Mouse (Mus musculus) heart, embryonic 13.5 days (tissue): Measurements from ENCODE around the gene Sema4g. TPM values are rescaled to one million over a fixed set of nuclear protein-coding genes. Genes with fewer than 3 reads are reported as not detected.

Source experiments
- ATAC-seq: fragments of 200-750 bp; cut with Nextera tagmentation; 2 replicates; pipeline ENCODE4 v1.8.0; 2017; ENCODE audit warnings: moderate TSS enrichment; ENCODE audit not compliant: insufficient number of reproducible peaks, low FRiP score, low TSS enrichment; ENCODE audit errors: extremely low read depth
- H3K27ac ChIP-seq: fragments of 300-500 bp; sonication (generic); replicated peaks from 2 replicates; pipeline ENCODE4 v1.5.1; 2015; ENCODE audit warnings: moderate library complexity, mild to moderate bottlenecking, inconsistent platforms
- H3K27me3 ChIP-seq: fragments of 300-500 bp; sonication (generic); replicated peaks from 2 replicates; pipeline ENCODE4 v1.6.1; 2015; ENCODE audit warnings: mild to moderate bottlenecking, inconsistent platforms
- H3K36me3 ChIP-seq: fragments of 300-500 bp; sonication (generic); 2 replicates; pipeline ENCODE4 v1.6.1; 2015; ENCODE audit warnings: mild to moderate bottlenecking, inconsistent platforms
- H3K4me1 ChIP-seq: fragments of 300-500 bp; sonication (generic); 2 replicates; pipeline ENCODE4 v1.6.1; 2015; ENCODE audit warnings: inconsistent platforms
- H3K4me2 ChIP-seq: fragments of 300-500 bp; sonication (generic); 2 replicates; pipeline ENCODE4 v1.6.1; 2015; ENCODE audit warnings: inconsistent platforms, mild to moderate bottlenecking, moderate library complexity
- H3K4me3 ChIP-seq: fragments of 300-500 bp; sonication (generic); 2 replicates; pipeline ENCODE4 v1.5.1; 2015; ENCODE audit warnings: moderate library complexity, mild to moderate bottlenecking, inconsistent platforms
- H3K9ac ChIP-seq: fragments of 300-500 bp; sonication (generic); 2 replicates; pipeline ENCODE4 v1.6.1; 2015; ENCODE audit warnings: inconsistent platforms, mild to moderate bottlenecking, moderate library complexity
- H3K9me3 ChIP-seq: fragments of 300-500 bp; sonication (generic); 2 replicates; pipeline ENCODE4 v1.6.1; 2016; ENCODE audit warnings: inconsistent platforms
- WGBS: fragments of 180-500 bp; shearing (Covaris S2); methylation state at CpG from one replicate; pipeline ENCODE4 v1.1.7; 2015; ENCODE audit warnings: mixed read lengths; 5-methylcytosine and 5-hydroxymethylcytosine counted together
- polyA plus RNA-seq: library from polyadenylated mRNA; unstranded; fragments of >200 nt; fragmentation: Nextera tagmentation; extraction: Ambion mirVana; gene quantifications from 2 replicates; pipeline ENCODE4 v1.2.1, GENCODE M21; 2015

The Sema4g gene
- polyA plus RNA-seq, 1 experiment from 2014 or later, result 0.60 TPM

DNA sequence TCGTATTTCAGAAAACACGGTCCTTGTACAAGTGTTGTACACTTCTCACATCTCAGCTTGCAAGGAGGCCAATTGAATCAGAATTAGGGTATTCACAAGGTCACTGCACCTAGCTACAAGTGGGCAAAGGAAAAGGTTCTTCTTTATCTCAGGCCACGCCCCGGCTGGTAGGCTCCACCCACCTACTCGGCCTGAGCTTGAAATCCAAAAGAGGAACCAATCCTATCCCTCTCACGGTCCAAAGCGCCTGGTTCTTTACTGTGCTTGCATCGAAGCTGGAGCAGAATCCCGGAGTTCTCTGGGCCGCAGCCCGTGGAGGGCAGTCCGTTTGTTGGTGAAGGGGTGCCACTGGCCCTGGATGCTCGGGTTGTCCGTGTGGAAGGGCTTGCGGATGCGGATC, 16.5 kb downstream of the Sema4g start, which contains the start of gene Twnk:
TSS of gene Twnk (plus strand) at position 220 of the 400 bp plus-strand sequence.
- Histone ChIP-seq H3K4me2 (peak within 1 kb of the TSS; percentile 95), H3K36me3 (peaks cover 65% of the 10 kb centered on the region), H3K9me3 (no peaks in the 10 kb centered on the region), H3K9ac (peak within 1 kb of the TSS; percentile 93), H3K4me3 (peak within 1 kb of the TSS; percentile 99), H3K4me1 (peaks cover 29% of the 10 kb centered on the region), H3K27ac (peak within 1 kb of the TSS; percentile 88), H3K27me3 (no peaks in the 10 kb centered on the region)
- ATAC-seq, result no peak
- WGBS, result 9% methylated on average over 16 of the region's 16 CpGs

DNA sequence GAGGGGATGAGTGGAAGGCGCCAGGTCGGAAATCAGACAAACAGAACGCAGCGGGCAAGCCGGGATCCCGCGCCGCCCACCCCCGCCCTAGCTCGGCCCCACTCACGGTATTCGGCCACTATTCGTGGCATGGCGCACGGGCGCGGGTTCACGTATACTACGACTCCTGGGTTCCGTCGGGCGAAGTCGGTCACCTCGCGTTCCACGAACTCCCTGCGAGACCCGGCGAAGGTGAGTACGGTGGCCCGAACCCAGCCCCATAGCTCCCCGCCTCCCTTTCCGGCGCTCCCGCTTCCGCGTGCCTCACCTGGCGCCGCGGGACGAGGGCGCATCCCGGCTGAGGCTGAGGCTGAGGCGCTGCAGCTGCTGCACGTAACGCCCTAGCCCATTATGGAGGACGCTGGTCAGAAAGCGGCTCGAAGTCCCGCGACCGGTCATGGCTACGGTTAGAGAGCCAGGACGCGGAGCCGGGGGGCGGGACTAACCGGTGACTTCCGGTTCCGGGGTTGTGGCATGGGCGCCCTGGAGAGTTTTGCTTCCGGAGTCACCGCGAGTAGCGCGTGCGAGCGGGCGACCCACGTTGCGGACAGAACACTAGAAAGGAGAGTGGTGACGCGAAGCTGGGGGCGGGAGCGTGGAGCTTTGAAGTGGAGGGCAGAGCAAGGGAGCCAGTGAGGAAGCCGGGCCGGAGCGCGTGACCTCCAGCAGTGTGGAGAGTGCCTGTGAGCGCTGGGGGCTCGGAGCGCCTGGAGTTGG, 17.2 kb downstream of the Sema4g start, which contains the start of gene Mrpl43:
TSS of gene Mrpl43 (minus strand) at position 486 of the 756 bp plus-strand sequence.
- ATAC-seq, result peak; percentile 95
- H3K9me3 ChIP-seq, result no peaks in the 10 kb centered on the region
- H3K4me2 ChIP-seq, result peak within 1 kb of the TSS; percentile 95
- peak within 1 kb of the TSS; percentile 88 for H3K27ac ChIP-seq
- peaks cover 67% of the 10 kb centered on the region for H3K36me3 ChIP-seq
- H3K4me1 ChIP-seq, result peaks cover 29% of the 10 kb centered on the region
- WGBS, result under 1% methylated on average over 82 of the region's 82 CpGs
- peak within 1 kb of the TSS; percentile 99 for H3K4me3 ChIP-seq
- H3K9ac ChIP-seq, result peak within 1 kb of the TSS; percentile 93
- H3K27me3 ChIP-seq, result no peaks in the 10 kb centered on the region

DNA sequence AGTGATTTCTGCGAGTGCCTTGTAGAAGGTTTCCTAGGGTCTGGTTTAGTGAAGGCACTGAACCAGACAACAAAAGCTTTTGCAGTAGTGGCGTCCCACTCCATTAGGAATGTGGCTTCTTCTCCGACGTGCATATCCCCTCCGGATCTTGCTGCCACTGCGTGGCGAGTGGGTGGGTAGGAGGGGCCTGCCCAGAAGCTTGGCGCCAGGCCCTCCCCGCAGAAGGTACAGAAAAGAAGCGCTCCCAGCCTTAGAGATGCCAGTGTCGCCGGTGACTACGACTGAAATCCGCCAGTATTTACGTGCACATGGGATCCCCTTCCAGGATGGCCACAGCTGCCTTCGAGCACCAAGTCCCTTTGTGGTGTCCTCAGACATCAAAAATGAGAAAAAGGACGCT, 18.1 kb downstream of the Sema4g start:
- H3K36me3 ChIP-seq, result peaks cover 67% of the 10 kb centered on the region
- peaks cover 29% of the 10 kb centered on the region for H3K4me1 ChIP-seq
- ATAC-seq, result no peak
- H3K4me2 ChIP-seq, result peak overlapping the region; percentile 95
- no peaks in the 10 kb centered on the region for H3K9me3 ChIP-seq
- H3K9ac ChIP-seq, result peak overlapping the region; percentile 93
- no peaks in the 10 kb centered on the region for H3K27me3 ChIP-seq
- H3K4me3 ChIP-seq, result peak overlapping the region; percentile 99
- H3K27ac ChIP-seq, result peak overlapping the region; percentile 88
- WGBS, result 38% methylated on average over 17 of the region's 17 CpGs

DNA sequence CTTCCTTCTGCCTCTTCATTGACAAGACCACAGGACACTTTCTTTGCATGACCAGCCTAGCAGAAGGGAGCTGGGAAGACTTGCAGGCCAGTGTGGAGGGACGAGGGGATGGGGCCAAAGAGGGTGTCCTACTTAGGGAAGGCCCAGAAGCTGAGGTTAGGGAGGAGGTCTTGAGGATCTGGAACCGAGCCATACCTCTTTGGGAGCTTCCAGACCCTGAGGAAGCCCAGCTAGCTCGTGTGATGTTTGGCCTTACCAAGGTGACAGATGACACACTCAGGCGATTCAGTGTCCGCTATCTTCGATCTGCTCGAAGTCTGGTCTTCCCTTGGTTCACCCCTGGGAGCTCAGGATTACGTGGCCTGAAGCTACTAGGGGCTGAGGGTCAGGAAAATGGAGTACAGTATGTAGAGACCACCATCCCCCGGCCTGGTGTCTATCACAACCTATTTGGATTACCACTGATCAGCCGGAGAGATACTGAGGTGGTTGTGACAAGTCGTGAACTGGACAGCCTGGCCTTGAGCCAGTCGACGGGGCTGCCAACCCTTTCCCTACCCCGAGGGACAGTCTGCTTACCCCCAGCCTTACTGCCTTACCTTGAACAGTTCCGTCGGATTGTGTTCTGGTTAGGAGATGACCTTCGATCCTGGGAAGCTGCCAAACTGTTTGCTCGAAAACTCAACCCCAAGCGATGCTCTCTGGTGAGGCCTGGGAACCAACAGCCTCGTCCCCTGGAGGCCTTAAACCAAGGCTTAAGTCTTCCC, 18.7 kb downstream of the Sema4g start:
- peaks cover 29% of the 10 kb centered on the region for H3K4me1 ChIP-seq

DNA sequence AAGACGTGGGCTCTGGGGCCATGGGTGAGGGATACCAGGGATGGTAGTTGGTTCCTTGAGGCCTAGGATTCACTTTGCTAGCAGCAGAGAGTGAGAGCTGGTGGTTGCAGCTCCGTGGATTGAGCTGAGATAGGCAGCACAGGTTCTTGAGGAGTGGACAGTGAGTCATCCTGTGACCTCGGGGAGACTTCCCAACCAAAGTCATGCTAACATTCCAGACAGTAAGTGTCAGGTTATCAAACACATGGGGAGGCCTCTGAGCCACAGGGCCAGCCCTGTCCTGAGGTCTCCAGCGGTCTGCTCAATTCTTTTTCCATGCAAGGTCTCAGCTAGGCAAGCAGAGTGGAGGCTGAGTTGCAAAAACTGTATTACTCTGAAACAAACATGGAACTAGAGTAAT, 21.7 kb downstream of the Sema4g start:
- Histone ChIP-seq H3K4me1 (peaks cover 42% of the 10 kb centered on the region), H3K27ac (no peak overlapping the region), H3K4me3 (no peak overlapping the region), H3K9ac (no peak overlapping the region), H3K27me3 (no peaks in the 10 kb centered on the region), H3K4me2 (no peak overlapping the region), H3K9me3 (no peaks in the 10 kb centered on the region), H3K36me3 (peaks cover 44% of the 10 kb centered on the region)
- 72% methylated on average over 4 of the region's 4 CpGs for WGBS
- ATAC-seq, result no peak

More for the DNA sequence above, 18.7 kb downstream of the Sema4g start:
- Histone ChIP-seq H3K9ac (peak overlapping the region; percentile 93), H3K9me3 (no peaks in the 10 kb centered on the region), H3K4me2 (peak overlapping the region; percentile 95), H3K4me3 (peak overlapping the region; percentile 99), H3K27ac (peak overlapping the region; percentile 88; the same call in 1 of the 2 replicates), H3K27me3 (no peaks in the 10 kb centered on the region), H3K36me3 (peaks cover 67% of the 10 kb centered on the region)
- 79% methylated on average over 20 of the region's 20 CpGs for WGBS
- ATAC-seq, result no peak

DNA sequence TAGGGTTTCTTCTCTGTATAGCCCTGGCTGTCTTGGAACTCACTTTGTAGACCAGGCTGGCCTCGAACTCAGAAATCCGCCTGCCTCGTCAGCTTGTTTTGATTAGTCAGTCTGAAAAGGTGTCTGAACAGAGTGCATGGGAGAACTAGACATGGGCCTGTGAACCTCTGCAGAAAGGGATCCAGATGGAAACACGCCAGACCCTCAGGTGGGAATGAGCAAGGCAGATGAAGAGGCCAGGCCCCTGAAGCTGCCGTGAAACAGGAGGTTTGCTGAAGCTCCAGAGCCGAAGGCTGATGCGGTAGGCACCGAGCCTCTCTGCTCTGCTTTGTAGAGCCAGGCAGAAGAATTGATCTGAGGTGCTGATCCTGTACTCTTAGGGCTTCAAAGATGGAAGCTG, 23.3 kb downstream of the Sema4g start:
- H3K4me1 ChIP-seq, result peaks cover 43% of the 10 kb centered on the region
- no peak overlapping the region for H3K9ac ChIP-seq
- no peak overlapping the region for H3K4me3 ChIP-seq
- no peak overlapping the region for H3K4me2 ChIP-seq
- H3K9me3 ChIP-seq, result no peaks in the 10 kb centered on the region
- no peaks in the 10 kb centered on the region for H3K27me3 ChIP-seq
- H3K27ac ChIP-seq, result no peak overlapping the region
- H3K36me3 ChIP-seq, result peaks cover 44% of the 10 kb centered on the region
- no peak for ATAC-seq
- 76% methylated on average over 8 of the region's 8 CpGs for WGBS

DNA sequence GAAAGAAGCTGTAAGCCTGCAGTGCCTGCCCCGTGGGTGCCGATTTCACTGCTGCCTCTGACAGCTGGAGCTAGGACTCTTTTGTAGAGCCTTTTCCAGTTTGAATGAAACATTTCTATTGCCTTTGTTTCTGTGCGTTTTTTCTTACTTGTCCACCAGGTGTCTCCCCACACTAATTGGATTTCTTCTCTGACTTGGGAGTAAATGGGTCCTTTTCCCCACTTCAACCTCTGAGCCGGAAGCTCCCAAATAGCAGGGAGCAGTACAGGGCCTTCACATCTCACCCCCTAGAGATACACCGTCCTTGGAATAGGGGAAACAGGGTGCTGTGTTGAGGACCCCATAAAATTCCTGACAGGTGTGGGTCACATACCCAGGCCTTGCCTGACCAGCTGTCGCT, 23.7 kb downstream of the Sema4g start:
- ATAC-seq, result no peak
- H3K27me3 ChIP-seq, result no peaks in the 10 kb centered on the region

DNA sequence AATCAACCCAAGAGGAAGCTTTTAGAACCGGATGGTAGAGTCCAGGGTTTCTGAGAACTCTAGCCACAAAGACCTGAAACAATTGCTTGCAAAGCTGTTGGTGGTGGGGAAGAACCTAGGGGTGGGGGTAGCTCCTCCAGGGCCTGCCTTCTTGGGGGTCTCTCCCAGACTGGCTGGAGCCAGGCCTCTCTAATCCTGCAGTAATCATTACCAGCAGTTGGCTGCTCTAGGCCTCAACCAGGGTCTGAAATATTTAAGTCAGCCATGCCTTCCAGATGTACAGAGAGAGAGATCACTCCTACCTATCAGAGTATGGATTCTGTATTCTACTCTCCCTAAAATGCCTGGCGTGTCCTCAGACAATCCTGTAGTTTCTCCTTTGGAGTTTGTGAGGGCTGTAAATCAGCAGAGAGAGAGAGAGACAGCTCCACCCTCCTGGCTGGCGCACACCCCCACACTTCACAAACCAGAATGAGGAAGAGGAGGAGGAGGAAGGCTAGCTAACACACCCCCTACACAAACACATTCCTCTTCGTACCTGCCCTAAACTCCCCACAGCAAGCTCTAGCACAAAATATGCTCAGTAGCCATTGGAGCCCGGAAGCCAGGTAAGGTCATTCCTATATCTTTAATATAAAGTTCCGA, 24.8 kb downstream of the Sema4g start:
- H3K27ac ChIP-seq, result peak overlapping the region; percentile 100
- peak overlapping the region; percentile 98 for H3K4me2 ChIP-seq
- 61% methylated on average over 6 of the region's 6 CpGs for WGBS
- H3K4me3 ChIP-seq, result no peak overlapping the region
- peak overlapping the region; percentile 98 for H3K9ac ChIP-seq
- H3K4me1 ChIP-seq, result peaks cover 34% of the 10 kb centered on the region
- peaks cover 36% of the 10 kb centered on the region for H3K36me3 ChIP-seq
- no peaks in the 10 kb centered on the region for H3K27me3 ChIP-seq
- no peaks in the 10 kb centered on the region for H3K9me3 ChIP-seq
- ATAC-seq, result no peak

More for the DNA sequence above, 23.7 kb downstream of the Sema4g start:
- Histone ChIP-seq H3K4me2 (no peak overlapping the region), H3K4me3 (no peak overlapping the region), H3K9ac (peak overlapping the region; percentile 30; the same call in 1 of the 2 replicates), H3K9me3 (no peaks in the 10 kb centered on the region), H3K4me1 (peaks cover 39% of the 10 kb centered on the region), H3K36me3 (peaks cover 44% of the 10 kb centered on the region), H3K27ac (no peak overlapping the region)
- 37% methylated on average over 6 of the region's 6 CpGs for WGBS

DNA sequence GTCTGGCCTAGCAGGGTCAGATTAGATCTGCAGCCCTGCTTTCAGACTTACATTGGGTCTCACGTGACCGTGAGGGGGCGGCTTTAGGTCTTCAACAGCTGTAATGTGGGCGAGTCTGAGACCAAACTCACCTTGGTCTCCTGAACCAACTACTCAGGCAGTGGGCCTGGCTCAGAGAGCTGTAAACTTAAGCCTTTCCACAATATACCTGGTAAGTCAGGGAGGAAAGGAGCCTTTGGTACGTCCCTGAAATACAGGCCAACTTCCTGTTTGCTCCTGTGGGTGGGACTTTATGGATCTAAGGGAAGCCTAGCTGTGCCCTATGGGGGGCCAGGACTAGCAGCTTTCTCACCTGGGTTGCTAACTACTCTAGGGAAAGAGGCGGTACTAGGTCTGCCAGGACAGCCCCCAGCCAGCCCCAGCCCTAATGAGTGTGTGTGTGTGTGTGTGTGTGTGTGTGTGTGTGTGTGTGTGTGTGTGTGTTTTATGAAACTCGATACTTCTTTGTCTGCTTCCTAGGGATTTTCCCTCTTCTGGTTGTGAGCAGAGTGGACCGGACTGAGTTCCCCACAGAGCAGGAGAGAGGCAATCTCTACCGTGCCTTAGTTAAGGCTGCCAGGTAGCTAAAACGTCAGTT, 25.6 kb downstream of the Sema4g start, which contains the start of gene Lzts2:
TSS of gene Lzts2 (plus strand) at position 80 of the 637 bp plus-strand sequence.
- no peaks in the 10 kb centered on the region for H3K9me3 ChIP-seq
- no peaks in the 10 kb centered on the region for H3K27me3 ChIP-seq
- peak within 1 kb of the TSS; percentile 98 for H3K9ac ChIP-seq
- peak within 1 kb of the TSS; percentile 85 for H3K4me3 ChIP-seq
- peaks cover 42% of the 10 kb centered on the region for H3K4me1 ChIP-seq
- peak within 1 kb of the TSS; percentile 98 for H3K4me2 ChIP-seq
- 3% methylated on average over 10 of the region's 10 CpGs for WGBS
- ATAC-seq, result no peak
- peak within 1 kb of the TSS; percentile 100 for H3K27ac ChIP-seq
- H3K36me3 ChIP-seq, result peaks cover 30% of the 10 kb centered on the region

DNA sequence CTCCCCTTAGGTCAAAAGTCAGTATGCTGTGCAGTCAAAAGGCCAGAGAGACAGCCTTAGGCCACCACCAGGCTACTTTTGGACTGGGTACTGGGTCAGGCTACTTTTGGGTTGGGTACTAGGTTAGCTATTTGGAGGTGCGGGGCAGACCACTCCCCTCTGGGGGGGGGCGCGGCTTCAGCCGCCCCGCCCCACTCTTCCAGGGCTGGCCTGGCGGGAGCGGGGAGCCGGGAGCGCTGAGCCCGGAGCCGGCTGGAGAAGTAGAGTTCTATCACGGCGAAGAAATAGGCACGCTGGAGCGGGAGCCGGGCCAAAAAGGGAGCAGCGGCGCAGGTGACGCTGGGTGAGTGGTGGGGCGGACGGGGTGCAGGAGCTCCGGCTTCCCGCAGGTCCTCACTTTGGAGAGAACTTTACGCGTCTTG, 26.1 kb downstream of the Sema4g start:
- Histone ChIP-seq H3K9ac (peak overlapping the region; percentile 98), H3K27me3 (no peaks in the 10 kb centered on the region), H3K27ac (peak overlapping the region; percentile 100), H3K36me3 (peaks cover 30% of the 10 kb centered on the region), H3K4me2 (peak overlapping the region; percentile 98), H3K9me3 (no peaks in the 10 kb centered on the region), H3K4me3 (peak overlapping the region; percentile 85), H3K4me1 (peaks cover 47% of the 10 kb centered on the region)
- under 1% methylated on average over 25 of the region's 25 CpGs for WGBS
- peak; percentile 19; the same call in 1 of the 2 replicates for ATAC-seq
